Mouse (Mus musculus): ENCODE measurements around the gene C1qtnf6.

The C1qtnf6 gene

DNA sequence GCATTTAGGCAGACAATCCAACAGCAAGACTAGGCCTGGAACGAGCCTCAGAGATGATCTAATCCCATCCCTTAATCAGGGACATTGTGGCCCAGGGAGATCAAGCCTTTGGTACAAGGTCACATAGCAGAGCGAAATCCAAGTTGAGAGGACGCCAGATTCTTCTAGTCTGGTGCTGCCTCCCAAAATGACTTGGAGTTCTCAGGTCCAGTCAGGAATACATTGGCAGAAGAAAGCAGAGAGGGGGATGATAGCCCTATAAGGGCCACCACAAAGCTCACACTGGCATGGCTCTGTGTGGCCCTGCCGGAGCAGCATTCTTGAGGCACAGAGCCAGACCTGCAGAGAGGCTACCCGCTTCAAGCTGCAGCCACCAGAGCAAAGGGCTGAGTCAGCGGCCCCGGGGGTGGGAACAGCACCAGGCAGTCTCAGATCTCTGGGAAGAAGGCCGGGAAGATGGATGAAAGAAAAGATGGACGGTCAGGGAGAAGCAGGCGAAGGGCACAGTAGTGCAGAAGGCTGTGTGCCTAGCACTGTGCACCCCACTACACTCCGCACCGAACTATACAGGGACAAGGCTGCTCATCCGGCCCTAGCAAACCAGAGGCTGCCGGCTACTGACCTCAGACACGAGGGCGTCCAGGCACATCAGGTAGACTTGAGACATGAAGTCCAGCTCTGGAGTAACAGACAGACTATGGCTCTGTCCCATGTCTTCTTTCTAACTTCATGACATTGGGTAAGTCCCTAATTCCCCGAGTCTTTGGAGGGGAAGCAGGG lies at the start of gene C1qtnf6:
C1qtnf6 (minus strand) TSS at position 746 of the 780 bp plus-strand sequence.
- peak; percentile 82 to 89 for DNase-seq

DNA sequence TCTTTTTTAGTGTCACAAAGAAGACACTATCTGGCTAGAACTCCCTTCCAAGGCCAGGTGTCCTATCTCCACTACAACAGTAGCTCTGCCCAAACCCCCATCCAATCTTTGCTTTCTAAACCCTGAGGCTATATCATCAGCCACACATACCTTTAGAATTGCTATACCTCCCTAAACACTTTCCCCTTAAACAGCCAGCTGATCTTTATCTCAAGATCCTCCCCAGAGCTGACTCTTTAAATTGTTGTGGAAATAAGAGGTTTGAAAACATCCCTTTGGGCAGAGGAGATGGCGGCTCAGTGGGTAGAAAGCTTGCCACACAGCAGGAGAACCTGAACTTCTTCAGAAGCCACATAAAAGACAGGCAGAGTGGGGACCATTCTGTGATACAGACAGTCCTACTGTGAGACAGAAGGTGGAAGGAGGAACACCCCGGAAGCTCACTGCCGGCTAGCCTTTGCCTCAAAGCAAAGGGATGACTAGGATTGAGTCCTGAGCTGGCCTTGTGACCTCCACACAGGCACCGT lies 45.1 kb upstream of the C1qtnf6 start:
- DNase-seq: no peak

DNA sequence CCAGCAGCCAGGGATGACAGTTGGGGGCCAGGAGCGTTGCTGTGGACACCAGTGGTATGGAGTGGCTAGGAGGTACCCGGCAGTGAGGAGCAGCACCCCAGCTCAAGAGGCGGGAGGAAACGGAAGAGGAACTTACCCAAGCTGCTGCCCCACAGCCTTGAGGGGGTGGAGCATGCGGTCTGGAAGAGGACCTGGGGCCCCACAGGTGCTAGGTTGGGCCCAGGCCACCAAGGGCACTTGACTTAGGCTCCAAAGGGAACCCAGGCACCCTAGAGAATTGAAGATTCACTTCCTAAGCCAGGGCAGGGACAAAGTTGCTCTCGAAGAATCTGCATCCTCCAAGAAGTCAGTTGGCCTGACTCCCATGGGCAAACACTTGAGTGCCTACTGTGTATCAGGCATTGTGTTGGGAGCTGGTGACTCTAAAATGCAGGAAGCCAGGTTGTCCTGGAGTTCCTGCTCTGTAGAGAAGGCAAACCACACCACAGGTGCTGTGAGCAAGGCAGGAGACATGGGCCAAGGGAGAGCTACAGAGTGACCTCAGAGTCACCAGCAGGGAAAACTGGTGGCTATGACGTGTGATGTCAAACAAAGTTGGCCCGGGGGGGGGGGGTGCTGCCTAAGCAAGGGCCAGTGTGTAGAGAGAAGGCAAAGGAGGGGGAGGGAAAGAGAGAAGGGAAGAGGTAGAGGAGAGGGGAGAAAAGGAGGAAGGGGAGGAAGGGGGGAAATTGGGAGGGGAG lies 41.6 kb upstream of the C1qtnf6 start, which contains the start of gene Rac2:
Rac2 (minus strand) TSS at position 126 of the 740 bp plus-strand sequence.
- no peak for DNase-seq

DNA sequence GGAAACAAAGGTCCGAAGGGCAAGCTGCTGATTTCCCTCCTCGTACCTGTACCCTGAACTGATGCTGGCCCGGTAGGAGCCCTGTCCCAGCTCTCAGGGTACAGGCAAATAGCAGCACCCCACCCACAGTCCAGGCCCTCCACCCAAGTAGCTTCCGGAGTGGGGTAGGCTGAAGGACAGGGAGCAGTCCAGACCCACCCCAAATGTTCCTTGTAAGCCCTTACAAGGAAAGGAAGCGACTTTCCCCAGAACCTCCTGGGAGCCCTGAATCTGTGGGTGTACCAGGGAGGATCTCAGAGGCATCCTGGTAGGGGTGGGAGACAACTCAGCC lies 41.0 kb upstream of the C1qtnf6 start:
- no peak for DNase-seq

DNA sequence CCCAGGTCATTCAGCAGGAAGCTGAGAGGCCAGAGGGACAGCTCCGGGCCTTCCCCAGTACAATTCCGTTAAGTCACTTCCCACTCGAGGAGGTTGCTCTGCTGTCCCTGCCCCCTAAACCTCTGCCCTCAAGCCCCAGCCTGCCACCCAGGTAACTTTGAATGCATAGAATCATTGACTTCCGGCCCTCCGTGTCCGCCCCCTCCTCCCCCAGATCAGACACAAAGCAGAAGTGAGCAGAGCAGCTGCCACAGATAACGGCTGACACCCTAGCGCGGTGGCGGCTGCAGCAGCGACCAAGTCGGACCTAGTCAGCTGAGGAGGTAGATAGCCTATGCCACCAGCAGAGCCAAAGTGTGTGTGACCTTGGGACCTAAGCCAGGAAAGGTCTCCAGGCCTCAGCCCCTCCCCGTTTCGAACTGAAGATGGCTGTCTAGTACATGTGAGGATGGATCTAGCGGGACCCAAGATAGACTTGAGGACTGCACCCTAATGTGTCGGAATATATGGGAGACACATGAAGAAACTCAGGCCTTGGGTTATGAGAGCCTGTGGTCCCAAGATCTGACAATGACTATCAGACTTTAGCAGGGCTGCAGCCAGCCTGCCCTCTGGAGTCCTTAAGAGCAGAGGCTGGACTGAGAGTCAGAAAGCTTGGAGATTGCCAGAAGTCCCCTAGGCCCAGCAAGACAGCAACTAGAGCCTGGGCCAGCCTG lies 40.5 kb upstream of the C1qtnf6 start:
- DNase-seq: no peak

DNA sequence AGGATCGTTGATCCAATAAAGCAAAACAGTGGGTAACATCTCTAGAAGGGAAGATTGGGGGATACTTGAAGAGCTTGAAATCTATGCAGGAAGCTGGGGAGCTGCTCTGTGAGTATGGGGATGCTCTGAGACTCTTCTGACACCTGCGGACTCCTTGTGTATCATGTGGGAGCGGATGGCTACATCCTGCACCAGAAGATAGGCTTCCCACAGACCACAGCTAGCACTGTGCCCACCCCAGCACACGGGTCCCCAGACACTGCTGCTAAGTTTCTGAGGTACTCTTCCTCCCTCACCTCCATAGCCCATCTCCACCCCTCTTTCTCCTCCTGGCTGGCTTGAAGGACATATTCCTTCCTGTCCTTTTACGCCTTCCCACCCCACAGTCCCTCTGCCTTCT lies 39.0 kb upstream of the C1qtnf6 start:
- DNase-seq: no peak

DNA sequence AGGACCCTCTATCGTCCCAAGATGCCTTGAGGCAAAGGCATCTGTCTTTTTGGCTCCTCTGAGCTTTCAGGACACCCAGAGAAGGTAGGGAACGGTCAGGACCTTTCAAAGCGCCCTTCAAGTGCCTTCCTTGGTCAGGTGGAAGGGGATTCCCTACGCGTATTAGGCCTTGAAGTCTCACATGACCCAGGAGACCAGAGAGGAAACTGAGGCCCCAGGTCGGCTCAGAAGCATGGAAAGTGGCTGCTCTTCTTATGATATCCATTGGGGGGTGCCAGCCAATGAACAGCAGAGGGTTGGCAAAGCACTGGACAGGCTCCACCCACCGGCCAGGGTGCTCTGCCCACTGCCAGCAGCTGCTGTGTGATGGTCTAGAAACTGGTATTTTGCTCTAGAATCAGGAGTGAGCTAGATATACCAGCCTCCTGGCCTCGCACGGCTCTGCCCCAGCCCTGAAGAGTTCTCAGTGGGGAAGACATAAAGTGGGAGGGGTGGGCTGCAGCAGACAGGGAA lies 36.4 kb upstream of the C1qtnf6 start:
- DNase-seq: no peak

DNA sequence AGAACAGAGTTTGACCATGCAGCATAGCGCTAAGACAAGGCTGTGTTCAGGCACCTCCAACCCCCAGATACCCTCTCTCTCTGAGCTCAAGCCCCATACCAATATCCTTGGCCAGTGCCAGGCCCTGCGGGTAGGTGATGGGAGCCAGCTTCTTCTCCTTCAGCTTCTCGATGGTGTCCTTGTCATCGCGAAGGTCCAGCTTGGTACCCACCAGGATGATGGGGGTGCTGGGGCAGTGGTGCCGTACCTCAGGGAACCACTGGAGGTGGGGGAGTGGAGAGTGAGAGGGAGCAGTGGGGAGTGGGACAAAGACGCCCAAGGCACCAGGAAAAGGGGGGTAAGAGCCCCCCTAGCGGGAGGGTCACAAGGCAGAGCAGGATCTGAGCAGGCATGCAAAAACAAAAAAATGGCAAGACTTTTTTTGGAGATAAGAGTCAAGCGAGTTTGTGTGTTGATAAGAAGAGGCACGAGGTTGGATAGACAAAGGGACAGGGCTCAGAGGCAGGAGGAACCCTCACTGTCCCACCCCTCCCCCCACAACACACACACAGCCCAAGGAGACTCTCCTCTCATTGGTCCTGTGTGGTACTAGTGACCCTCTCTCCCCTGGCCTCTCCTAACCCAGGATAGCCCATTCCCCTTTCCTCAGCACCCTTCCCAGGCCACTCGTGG lies 33.7 kb upstream of the C1qtnf6 start:
- DNase-seq: no peak

DNA sequence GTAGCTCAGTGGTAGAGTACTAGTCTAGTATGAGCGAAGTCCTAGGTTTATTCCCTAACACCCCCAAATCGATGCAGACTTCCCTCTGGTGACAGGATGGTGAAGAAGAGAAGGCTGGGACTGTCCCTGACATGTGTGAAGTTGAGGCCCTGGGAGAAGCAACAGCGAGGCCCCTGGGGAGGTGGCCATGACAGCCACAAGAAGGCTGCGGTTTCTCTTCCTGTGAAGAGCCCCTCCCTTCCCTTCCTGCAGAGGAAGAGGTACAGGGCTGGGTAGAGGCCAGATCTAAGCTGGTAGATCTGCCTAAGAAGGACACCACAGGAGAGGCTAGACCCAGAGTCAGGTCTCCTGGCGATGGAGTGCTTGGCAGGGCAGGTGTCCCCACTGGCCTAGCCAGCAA lies 32.7 kb upstream of the C1qtnf6 start:
- no peak for DNase-seq

DNA sequence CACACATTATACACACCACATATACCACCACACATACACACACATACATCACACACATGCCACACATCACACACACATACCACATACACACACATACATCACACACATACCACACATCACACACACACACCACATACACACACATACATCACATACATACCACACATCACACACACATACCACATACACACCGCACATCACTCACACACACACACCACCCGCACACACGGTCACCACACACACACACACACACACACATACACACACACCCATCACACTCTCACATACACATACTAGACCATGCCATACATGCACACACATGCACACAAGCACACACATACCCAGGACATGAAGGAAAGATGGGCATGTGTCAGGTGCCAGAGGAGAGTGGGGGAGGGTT lies 32.1 kb upstream of the C1qtnf6 start:
- no peak for DNase-seq

DNA sequence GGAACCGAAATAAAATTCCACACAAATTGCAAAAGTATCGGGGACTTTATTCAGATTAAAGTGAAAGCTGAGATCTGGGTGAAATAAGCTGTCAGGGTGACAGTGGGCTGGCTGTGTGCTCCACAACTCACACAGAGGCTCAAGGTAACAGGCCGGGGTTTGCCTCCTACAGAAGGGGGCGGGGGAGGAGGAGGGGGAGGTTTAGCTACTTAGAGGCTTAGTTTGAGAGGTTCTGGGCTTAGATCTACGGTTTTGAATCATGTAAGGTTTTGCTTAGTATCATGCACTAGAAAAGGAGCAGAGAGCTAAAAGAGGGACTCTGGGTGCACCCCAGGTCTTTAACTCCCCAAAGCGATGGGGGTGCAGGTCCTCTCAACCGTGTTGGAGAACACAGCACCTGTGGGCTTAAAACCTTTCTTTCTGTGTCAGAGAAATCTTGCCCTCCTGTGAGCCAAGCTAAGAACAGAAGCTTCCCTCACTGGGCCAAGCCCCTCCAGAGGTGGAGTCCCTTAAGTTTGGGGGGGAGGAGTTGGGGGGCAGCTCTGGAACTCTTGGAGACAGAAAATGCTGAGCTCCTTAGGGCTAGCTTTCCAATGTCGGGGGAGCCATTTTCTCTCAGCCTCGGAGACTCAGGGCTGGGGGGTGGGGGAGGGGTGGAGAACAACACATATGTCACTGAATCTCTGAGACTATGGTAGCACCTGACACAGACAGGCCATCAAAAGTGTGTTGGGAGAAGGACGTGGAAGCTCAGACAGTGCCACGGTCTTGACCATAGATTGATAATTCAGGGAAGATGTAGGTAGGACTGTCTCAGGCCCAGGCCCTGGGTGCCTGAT lies 28.1 kb upstream of the C1qtnf6 start:
- no peak for DNase-seq

DNA sequence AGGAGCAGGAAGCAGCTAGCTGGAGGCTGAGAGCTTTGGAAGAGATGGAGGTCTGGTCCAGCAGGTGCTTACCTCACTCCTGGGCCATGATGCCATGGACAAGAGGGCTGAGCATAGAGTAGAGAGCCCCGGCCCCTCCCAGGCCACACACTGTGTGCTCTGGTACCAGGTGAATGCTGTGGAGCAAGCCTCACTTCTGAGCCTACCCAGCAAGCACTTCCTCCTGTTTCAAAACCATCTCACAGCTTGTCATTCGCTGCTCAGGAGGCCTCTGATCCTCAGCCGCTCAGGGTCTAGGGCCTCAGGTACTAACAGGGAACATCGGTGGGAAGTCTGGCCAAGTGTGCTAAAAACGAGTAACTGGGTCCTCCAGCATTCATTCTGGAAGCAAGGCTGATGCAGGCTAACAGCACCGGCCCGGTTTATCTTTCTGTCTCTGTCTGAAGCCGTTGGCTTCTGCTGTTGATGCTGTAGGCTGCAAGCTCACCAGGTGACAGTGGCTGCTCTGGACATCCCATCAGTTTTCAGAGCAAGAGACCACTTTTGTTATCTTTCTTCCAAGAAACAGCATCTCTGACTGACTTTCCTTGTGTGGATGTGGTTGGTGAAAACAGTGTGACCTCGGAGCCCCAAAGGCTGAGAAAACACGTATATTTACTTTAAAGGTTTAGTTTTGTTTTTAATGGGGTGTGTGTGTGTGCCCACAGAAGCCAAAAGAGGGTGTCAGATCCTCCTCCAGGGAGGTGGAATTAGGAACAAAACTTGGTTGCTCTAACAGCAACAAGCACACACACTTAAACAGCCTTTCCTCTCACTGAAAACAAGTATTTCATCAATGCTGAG lies 26.7 kb upstream of the C1qtnf6 start:
- DNase-seq: no peak

DNA sequence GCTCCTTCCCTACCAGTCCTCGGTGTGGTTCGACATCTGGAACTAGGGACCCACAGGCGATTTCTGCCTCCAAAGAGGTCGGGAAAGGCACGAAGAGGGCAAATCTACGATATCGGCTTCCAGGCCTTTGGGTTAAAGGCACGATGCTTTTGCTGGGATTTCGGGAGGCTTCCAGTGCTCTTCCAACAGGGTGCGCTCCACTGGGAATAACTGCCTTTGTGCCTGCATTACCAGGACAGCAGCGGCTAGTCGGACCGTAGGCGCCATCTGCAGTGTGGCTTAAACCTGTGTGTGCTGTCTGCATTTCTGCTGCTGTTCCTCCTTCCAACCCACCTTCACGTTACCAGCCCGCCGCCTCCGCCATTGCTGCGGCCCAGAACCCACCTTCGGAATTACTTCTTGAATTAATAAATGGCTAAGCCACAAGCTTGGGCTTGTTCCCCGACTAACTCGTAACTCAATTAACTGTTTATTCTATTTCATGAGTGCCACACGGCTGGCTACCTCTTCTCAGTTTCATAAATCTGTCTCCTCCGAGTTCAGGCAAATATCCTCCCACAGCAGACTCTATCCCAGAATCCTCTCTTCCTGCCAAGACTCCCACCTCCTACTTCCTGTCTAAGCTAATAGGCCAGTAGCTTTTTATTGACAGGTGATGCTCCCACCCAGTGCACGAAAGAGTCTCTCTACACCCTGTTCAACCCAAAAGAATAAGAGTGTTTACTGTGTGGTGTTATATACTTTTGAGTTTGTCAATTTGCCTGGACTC lies 23.5 kb upstream of the C1qtnf6 start:
- DNase-seq: no peak

DNA sequence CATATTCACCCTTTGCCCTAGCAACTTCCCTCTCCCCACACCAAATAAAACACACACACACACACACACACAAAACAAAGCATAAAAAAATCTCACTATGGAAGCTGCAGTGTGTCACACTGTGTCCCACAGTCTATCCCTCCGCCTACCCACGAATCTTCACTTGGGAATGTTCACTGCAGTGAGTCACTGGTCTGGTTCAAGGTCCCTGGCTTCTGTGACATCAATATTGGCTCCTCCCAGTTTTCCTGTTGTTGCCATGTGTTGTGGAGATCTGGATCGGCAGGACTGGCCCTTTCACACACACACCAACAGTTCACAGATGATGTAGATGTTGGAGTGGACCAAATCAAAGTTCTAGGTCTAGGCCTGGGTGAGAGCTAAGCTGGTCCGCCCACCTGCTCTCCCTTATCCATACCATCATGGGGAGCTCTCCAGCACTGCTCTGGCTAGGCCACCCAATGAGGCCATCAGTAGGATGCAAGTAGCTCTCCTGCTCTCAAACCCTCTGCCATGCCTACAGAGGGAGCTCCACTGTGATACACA lies 18.0 kb upstream of the C1qtnf6 start:
- DNase-seq: no peak

DNA sequence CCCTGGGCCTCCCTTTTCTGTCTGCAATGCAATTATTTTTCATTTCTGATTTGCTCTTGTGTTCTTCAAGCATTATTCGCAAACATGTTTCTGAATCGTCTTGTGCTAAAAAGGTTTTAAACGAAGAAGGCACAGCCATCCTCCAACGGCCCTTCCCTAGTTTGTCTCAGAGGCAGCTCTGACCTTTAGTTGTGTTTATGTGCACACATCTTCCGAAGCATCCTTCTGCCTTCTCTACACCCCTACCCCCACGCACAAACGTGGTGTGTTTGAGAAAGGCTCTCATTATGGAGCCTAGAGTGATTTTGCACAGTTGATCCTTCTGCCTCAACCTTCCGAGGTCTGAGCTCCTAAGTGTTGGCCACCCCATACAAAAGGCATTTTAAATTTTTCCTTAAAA lies 17.5 kb upstream of the C1qtnf6 start:
- DNase-seq: no peak

DNA sequence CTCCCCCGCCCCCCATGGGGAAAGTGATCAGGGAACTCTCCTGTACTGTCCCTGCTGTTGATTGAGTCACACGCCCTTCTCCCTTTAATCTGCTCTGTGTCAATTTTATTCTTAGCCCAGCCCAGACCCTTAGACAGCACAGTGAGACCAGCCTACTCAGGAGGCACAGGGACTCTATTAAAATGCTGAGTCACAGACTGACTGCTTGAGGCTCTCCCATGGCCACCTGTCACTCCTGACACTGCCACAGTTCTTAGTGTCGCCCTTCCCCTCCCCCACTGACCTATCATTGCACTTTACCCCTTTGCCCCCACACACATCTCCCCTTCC lies 17.1 kb upstream of the C1qtnf6 start:
- DNase-seq: no peak

DNA sequence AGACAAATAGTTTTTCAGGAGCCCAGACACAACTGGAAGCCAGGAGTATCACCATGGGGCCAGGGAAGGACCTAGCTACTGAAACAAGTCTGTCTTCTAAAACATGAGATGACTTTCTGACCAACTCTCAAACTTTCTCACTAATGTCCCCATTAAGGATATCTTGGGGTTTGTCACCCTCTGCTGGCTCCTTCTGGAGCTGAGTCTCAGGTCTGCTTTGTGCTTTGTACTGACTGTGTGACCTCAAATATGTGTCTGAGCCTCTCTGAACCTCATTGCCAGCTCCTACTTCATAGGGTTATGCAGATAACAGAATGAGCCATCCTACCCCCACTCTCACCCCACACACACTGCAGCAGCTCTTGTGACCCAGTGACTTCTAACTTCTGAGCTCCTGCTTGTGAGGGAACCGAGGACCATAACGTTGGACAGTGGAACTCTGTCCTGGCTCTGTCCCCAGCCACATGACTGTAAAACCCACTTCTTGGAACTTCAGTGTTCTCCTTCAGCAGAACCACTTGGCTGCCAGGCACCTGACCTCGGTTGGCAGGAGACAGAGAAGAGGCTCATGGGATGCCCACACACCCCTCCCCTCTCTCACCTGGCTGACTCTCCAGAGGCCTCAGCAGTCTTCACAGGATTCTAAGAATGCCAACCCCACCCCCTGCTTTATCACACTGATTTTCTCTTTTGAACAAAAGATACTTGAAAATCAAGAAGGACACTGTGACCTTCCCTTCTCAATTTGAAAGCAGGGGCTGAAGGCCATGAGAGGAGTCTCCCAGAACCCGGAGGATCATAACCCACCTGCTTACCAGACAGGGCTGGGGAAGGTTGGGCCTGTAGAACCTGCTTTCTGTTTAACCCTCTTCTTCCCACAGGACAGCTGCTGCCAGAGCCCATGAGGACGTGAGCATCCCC lies 16.5 kb upstream of the C1qtnf6 start:
- DNase-seq: peak; percentile 60 to 86

DNA sequence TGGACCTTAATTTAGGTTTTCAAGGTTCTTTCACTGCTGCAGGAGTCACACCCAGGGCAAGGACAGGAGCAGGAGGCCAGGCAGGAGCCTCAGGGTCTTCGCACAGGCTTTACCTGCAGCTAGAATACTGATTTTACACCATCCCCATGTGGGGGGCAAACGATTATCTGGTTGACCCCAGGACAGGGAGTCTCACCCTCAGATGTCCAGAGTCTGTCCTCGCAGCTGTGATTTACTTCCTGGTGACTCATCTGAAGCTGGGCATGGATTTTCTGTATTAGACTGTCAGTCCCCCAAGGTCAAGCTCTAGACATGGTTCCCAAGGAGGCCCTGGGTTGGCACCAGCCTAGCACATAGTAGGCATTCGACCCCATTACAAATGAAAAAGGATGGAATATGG lies 14.8 kb upstream of the C1qtnf6 start:
- DNase-seq: no peak

DNA sequence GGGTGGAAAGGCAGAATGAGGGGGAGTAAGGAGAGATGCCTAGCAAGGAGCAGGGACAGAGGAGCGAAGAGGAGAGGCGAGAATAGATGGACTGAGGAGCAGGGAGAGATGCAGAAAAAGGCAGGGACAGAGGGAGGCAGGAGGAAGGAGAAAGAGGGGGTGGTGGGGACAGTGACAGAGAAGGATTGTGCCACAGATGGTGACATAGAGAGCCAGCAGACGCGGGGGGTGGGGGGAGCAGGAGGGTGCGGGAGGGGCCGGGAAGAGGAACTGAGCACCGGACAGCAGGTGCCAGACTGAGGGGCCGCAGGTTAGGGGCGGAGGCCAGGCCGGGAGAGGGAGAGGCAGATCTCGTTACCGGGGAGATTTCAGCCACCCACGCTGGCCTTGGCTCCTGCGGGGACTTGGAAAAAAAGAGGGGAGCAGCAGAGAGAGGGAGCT lies 13.4 kb upstream of the C1qtnf6 start, which contains the start of gene Sstr3:
Sstr3 (minus strand) TSS at position 125 of the 441 bp plus-strand sequence.
- DNase-seq: no peak

Data from kidney, postnatal 25 days (tissue).